Mouse (Mus musculus) left cerebral cortex, postnatal 14 days (tissue): ENCODE measurements around the gene Gm10354. TPM values are rescaled to one million over a fixed set of nuclear protein-coding genes. Genes with fewer than 3 reads are reported as not detected.
A peak's percentile ranks its signal among the peaks of the same experiment; 100 is the strongest.
"Not testable (repeated sequence)": the region's sequence is repeated elsewhere in the genome, so short reads cannot be mapped to it uniquely, and the experiment has no call there.

Experiments used
- DNase-seq, 2 experiments: peaks; one replicate each; pipeline ENCODE4 v3.0.0; 2021 to 2022; ENCODE audit warnings: low spot score in 2 of 2, mixed read lengths in 1 of 2
- intact Hi-C: fragments of 180-260 bp; cut with DNase I; formaldehyde crosslinking; loops from one replicate; pipeline ENCODE4 v1.15.1; 2025
- total RNA-seq, 2 experiments: library from RNA; stranded (reverse); gene quantifications; 2 replicates each; pipeline ENCODE4 v1.2.3; 2021

Gm10354 gene
- total RNA-seq, 2 experiments from 2014 or later, result not detected

DNA sequence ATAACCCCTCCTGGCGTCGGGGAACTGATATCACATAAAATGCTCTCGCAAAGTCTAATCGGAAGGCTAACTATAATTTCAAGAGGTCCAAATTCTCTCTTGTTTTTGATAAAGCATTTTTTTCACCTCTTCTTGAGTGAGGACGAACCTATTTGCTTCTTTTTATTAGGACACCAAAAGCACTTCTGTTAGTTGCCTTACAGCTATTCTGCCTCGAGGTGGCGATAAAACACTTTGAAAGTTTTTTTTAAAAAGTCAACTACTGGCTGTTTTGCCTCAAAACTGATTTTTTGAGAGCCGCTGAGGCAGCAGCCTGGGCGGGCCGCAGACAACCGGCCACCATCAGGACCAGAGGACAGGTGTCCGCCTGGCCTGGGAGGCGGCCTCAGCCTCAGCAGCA lies 14.9 kb downstream of the Gm10354 start:
- peak in 1 of 2 experiments; percentile 19 for DNase-seq
- intact Hi-C loops, result not testable (repeated sequence)

DNA sequence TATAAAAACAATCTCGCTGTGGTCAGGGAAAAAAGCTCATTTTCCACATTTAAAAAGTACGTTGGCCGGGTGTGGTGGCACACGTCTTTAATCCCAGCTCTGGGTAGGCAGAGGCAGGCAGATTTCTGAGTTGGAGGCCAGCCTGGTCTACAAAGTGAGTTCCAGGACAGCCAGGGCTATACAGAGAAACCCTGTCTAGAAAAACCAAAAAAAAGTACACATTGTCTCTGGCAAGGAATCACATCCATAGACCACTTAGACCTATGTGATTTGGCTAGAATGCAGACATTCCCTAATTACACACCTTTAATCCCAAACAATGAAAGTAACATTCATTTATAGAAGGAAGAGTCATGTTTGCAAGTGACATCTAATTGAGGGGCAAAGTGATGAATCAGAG lies 17.2 kb downstream of the Gm10354 start:
- intact Hi-C loops, result not testable (repeated sequence)

DNA sequence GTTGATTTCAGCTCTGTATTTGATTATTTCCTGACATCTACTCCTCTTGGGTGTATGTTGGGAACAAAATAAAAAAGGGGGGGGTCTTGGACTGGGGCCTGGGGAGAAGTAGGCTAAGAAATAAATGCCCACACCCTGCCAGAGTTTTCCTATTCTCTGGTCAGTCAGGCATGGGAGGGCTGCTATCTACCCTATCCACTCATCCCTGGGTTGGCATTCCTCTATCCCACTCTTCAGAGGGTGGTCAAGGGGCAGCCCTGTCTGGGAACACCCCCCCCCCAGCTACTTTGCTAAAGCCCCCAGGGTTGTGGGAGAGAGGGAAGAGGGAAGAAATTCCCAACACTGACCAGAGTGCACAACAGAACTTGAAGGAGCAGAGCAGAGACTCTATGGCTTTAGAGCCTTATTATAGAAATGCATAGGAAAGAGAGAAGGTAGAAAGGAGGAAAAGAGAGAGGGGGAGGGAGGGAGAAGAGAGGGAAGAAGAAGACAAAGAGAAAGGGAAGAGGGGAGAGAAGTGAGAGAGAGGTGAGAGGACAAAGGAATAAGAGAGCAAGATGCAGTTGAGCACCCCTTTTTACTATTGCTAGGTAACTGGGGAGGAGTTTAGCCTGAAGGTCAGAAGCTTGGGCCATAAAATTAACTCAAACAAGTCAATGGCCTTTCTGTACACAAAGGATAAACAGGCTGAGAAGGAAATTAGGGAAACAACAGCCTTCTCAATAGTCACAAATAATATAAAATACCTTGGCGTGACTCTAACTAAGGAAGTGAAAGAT lies 22.6 kb downstream of the Gm10354 start:
- DNase-seq, intact Hi-C loops: not testable (repeated sequence)

More for the DNA sequence above, 17.2 kb downstream of the Gm10354 start:
- DNase-seq, result not testable (repeated sequence)

- DNase-seq, intact Hi-C loops: not testable (repeated sequence)
Measured at GRCm38 (mm10) chr5:14953587-14953986, 25.1 kb downstream of the Gm10354 start.

GRCm38 (mm10) chr5:14952749-14953148 lies 26.0 kb downstream of the Gm10354 start:
- DNase-seq, intact Hi-C loops: not testable (repeated sequence)

- DNase-seq, intact Hi-C loops: not testable (repeated sequence)
Measured at GRCm38 (mm10) chr5:14951822-14952221, 26.9 kb downstream of the Gm10354 start.

DNA sequence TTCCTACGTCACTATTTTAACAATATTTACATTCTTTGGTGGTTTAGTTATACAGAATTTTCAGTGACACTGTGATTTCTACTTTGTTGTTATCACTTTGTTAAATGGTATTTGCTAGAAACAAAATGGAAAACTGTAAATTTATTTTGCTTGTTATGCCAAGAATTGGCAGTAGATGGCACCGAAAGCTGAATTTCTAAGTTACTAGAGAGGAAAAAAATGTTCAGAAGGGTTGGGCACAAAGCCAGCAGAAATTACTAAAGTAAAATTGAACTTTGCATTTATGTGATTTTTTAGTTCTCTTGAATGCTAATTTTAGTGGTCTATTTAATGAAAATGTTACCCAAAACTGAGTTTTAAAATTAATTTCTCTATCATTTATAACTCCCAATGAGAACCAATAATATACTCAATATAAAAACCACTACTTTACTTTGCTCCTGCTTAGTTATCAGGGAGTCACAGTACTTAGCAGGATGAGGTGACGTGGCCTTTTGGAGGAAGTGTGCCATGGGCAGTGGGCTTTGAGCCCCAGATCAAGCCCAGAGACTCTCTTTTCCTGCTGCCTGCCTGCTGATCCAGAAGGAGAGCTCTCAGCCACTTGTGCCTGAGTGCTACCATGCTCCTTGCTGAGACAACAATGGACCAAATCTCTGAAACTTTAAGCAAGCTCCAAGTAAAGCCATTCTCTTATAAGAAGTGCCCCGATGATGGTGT lies 31.1 kb downstream of the Gm10354 start:
- intact Hi-C loops, result not testable (repeated sequence)
- DNase-seq, result peak; percentile 46 to 71

- DNase-seq, intact Hi-C loops: not testable (repeated sequence)
Measured at GRCm38 (mm10) chr5:14945524-14945923, 33.2 kb downstream of the Gm10354 start.

GRCm38 (mm10) chr5:14941043-14941442 lies 37.7 kb downstream of the Gm10354 start:
- DNase-seq, intact Hi-C loops: not testable (repeated sequence)

GRCm38 (mm10) chr5:14938329-14938728 lies 40.4 kb downstream of the Gm10354 start, which contains the start of gene Speer4e:
Gene Speer4e, minus strand, starts transcription at chr5:14938429.
- DNase-seq, intact Hi-C loops: not testable (repeated sequence)

DNA sequence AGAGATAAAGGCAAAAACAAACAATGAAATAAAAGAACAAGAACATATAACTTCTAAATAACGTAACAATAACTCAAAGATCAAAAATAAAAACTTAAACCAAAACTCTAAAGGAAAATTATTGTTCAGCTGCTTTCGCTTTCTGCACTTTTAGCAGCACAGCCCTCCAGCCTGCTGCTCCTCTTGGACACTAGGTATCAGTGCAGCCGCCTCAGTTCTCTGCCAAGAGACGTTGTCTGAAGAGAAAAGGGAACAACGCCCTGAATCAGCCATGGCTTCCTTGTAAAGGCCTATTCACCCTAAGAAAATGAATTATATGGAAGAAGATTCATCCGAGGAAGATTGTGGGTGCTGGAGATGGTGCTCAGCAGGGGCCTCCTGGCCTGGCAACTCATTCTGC lies 45.0 kb downstream of the Gm10354 start:
- intact Hi-C loops, DNase-seq: not testable (repeated sequence)

GRCm38 (mm10) chr5:14927047-14927446 lies 51.7 kb downstream of the Gm10354 start:
- DNase-seq, intact Hi-C loops: not testable (repeated sequence)

Other genes starting within 250 kb of the Gm10354 start
- gene Gm9758, start 64.0 kb downstream of the Gm10354 start, total RNA-seq, result not detected
- gene Speer4e, start 40.5 kb downstream of the Gm10354 start, total RNA-seq, result not detected
- not detected for gene Gm17019, start 54.1 kb upstream of the Gm10354 start, total RNA-seq